Mouse (Mus musculus) ES-Bruce4 (cell line): ENCODE results near the gene Gm498.

ENCODE experiments used
- CTCF ChIP-seq: IDR thresholded peaks from one replicate; pipeline ENCODE4 v1.8.1; 2011; ENCODE audit warnings: low read depth, low read length
- EP300 ChIP-seq: IDR thresholded peaks from 2 replicates; pipeline ENCODE4 v1.6.1; 2011; ENCODE audit warnings: low read depth, low read length; ENCODE audit not compliant: insufficient read depth

DNA sequence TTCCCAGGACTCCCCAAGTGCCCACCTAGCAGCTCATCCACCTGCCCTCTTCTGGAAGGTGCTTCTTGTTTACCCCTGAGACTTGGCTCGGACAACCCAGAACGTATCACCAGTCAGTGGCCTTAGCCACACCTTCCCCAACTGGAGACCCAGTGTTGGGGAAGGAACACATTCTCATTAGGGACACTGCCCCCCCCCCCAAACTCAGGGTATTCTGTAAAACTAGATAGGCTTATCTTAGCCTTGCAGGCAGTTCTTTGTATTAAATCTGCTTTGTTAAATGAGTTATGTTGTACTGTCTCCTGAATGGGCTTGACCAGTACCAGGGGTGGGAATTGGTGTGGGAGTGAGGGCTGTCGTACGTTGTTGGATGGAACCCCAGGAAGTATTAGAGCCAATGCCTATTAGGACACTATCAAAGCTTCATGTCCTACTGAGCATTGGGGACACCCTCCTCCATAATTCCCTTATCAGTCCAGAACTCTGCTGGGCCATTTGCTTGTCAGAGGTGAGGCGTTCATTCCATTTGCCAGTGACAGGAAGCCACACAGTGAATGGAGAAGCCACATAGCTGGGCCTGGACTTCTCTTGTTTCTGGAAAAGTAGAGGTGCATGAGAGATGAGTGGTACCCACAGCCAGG is 18.4 kb upstream of the Gm498 start:
- no peak for TF ChIP-seq CTCF
- no peak for TF ChIP-seq EP300
